Mouse (Mus musculus): Measurements from ENCODE around the gene Gm11084. TPM values are rescaled to one million over a fixed set of nuclear protein-coding genes. Genes with fewer than 3 reads are reported as not detected.

The Gm11084 gene
- polyA plus RNA-seq, 1 experiment from 2014 or later = not detected

DNA sequence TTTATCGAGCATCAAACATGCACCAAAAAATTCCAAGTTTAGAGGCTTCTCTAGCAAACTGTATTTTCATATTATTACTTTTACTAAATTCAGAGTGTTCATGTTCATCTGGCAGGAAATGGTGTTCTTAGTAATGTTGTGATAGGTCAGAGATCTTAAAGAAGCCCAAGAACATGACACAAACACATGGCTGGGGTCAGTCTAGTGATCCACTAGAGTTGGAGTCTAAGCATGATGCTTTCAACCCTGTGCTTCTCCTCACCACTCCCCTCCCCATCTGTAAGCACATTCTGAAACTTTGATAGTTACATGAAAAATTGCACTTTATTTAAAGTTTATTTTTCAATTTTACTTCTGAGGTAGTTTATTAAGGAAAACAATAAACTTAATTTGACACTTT is 9.2 kb downstream of the Gm11084 start:
- Histone ChIP-seq H3K9ac (no peak overlapping the region), H3K9me3 (no peaks in the 10 kb centered on the region), H3K27me3 (no peaks in the 10 kb centered on the region), H3K4me2 (replicated peaks) (peak overlapping the region; percentile 46), H3K4me1 (peaks cover 13% of the 10 kb centered on the region), H3K4me3 (peak overlapping the region; percentile 26), H3K27ac (no peak overlapping the region), H3K36me3 (no peaks in the 10 kb centered on the region)
- 75% methylated on average over 1 of the region's 1 CpGs for WGBS
- no peak for ATAC-seq (ENCODE audit: insufficient number of reproducible peaks, insufficient read depth, low FRiP score, low TSS enrichment)

GRCm38 (mm10) chr2:72976036-72976435 is 10.5 kb downstream of the Gm11084 start:
- Histone ChIP-seq H3K9me3 (no peaks in the 10 kb centered on the region), H3K36me3 (peaks cover 3% of the 10 kb centered on the region), H3K27me3 (no peaks in the 10 kb centered on the region), H3K9ac (no peak overlapping the region), H3K4me1 (peaks cover 13% of the 10 kb centered on the region), H3K27ac (no peak overlapping the region), H3K4me2 (replicated peaks) (0 out of 2 replicates have a peak overlapping the region, but pooled peaks have one; percentile 9), H3K4me3 (no peak overlapping the region)
- ATAC-seq (ENCODE audit: insufficient number of reproducible peaks, insufficient read depth, low FRiP score, low TSS enrichment) = no peak

DNA sequence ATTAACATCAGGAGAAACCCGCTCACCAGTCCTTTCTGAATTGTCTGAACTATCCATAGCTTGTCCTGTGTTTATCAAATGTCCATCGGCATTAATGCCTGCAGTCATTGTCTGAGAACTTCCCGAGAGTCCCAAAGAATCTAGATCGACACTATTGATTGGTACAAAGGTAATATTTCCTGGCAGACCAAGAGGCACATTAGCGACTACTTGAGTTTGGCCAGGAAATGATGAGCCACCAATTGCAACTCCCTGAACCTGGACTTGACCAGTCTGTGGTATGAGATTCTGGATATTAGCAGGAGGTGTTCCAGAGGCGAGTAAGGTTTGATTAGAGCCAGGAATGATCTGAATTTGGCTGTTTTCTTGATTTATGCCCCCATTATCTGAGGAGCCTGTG is 15.7 kb downstream of the Gm11084 start:
- H3K27ac ChIP-seq = no peak overlapping the region
- no peaks in the 10 kb centered on the region for H3K9me3 ChIP-seq
- 90% methylated on average over 6 of the region's 6 CpGs for WGBS
- H3K4me3 ChIP-seq = no peak overlapping the region
- no peak for ATAC-seq (ENCODE audit: insufficient number of reproducible peaks, insufficient read depth, low FRiP score, low TSS enrichment)
- no peaks in the 10 kb centered on the region for H3K27me3 ChIP-seq
- no peak overlapping the region for H3K9ac ChIP-seq
- peaks cover 27% of the 10 kb centered on the region for H3K36me3 ChIP-seq
- H3K4me2 ChIP-seq (replicated peaks) = no peak overlapping the region
- peaks cover 5% of the 10 kb centered on the region for H3K4me1 ChIP-seq

- peaks cover 27% of the 10 kb centered on the region for H3K36me3 ChIP-seq
- no peaks in the 10 kb centered on the region for H3K9me3 ChIP-seq
- no peaks in the 10 kb centered on the region for H3K4me1 ChIP-seq
- WGBS = 96% methylated on average over 4 of the region's 4 CpGs
- H3K9ac ChIP-seq = no peak overlapping the region
- H3K27me3 ChIP-seq = no peaks in the 10 kb centered on the region
- H3K4me3 ChIP-seq = no peak overlapping the region
- no peak overlapping the region for H3K27ac ChIP-seq
- no peak for ATAC-seq (ENCODE audit: insufficient number of reproducible peaks, insufficient read depth, low FRiP score, low TSS enrichment)
- H3K4me2 ChIP-seq (replicated peaks) = no peak overlapping the region
Observed at GRCm38 (mm10) chr2:72970302-72970701, 16.2 kb downstream of the Gm11084 start.

DNA sequence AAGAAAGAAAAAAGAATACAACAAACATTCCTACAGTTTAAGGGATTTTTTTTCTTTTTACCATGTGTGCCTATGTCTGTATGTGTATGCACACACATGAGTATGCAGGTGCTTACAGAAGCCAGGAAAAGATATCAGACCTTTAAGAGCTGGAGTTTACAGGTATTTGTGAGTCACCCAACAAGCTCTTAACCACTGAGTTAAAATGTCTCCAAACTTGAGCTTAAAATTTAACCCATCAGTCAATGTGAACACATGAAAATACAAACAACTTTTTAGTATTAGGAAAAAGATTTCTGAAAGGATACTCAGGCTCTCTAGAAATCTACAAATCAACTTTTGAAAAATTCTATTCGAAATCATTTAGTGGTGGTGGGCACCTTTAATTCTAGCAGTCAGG is 18.0 kb downstream of the Gm11084 start:
- H3K4me2 ChIP-seq (replicated peaks) = no peak overlapping the region
- no peaks in the 10 kb centered on the region for H3K27me3 ChIP-seq
- ATAC-seq (ENCODE audit: insufficient number of reproducible peaks, insufficient read depth, low FRiP score, low TSS enrichment) = no peak
- H3K36me3 ChIP-seq = peaks cover 27% of the 10 kb centered on the region
- H3K4me3 ChIP-seq = no peak overlapping the region
- WGBS = 100% methylated on average over 1 of the region's 1 CpGs
- no peak overlapping the region for H3K27ac ChIP-seq
- H3K9me3 ChIP-seq = no peaks in the 10 kb centered on the region
- H3K9ac ChIP-seq = no peak overlapping the region
- H3K4me1 ChIP-seq = no peaks in the 10 kb centered on the region

GRCm38 (mm10) chr2:72965450-72965849 is 21.1 kb downstream of the Gm11084 start:
- Histone ChIP-seq H3K4me1 (no peaks in the 10 kb centered on the region), H3K27me3 (no peaks in the 10 kb centered on the region), H3K4me2 (replicated peaks) (no peak overlapping the region), H3K36me3 (peaks cover 30% of the 10 kb centered on the region), H3K27ac (no peak overlapping the region), H3K4me3 (no peak overlapping the region), H3K9ac (no peak overlapping the region), H3K9me3 (no peaks in the 10 kb centered on the region)
- 92% methylated on average over 2 of the region's 2 CpGs for WGBS
- no peak for ATAC-seq (ENCODE audit: insufficient number of reproducible peaks, insufficient read depth, low FRiP score, low TSS enrichment)

DNA sequence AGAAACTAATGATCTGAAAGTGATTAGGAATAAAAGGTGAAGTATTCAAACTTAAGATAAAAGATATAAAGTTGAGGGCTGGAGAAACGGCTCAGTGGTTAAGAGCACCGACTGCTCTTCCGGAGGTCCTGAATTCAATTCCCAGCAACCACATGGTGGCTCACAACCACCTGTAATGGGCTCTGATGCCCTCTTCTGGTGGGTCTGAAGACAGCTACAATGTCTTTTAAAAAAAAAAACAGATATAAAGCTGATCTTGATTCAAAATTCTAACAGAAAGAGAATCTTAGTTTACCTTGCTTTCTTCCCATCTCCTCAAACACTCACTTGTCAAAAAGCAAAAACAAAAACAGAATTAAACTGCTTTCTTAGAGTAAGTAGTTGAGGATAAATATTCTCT is 30.1 kb downstream of the Gm11084 start:
- no peak for ATAC-seq (ENCODE audit: insufficient number of reproducible peaks, insufficient read depth, low FRiP score, low TSS enrichment)
- H3K4me1 ChIP-seq = no peaks in the 10 kb centered on the region
- H3K27ac ChIP-seq = no peak overlapping the region
- H3K27me3 ChIP-seq = no peaks in the 10 kb centered on the region
- no peak overlapping the region for H3K4me2 ChIP-seq (replicated peaks)
- no peak overlapping the region for H3K9ac ChIP-seq
- 97% methylated on average over 3 of the region's 3 CpGs for WGBS
- no peaks in the 10 kb centered on the region for H3K9me3 ChIP-seq
- peaks cover 40% of the 10 kb centered on the region for H3K36me3 ChIP-seq
- no peak overlapping the region for H3K4me3 ChIP-seq

- 93% methylated on average over 3 of the region's 3 CpGs for WGBS
- Histone ChIP-seq H3K27me3 (no peaks in the 10 kb centered on the region), H3K4me1 (no peaks in the 10 kb centered on the region), H3K4me2 (replicated peaks) (no peak overlapping the region), H3K9ac (no peak overlapping the region), H3K4me3 (no peak overlapping the region), H3K9me3 (no peaks in the 10 kb centered on the region), H3K27ac (no peak overlapping the region), H3K36me3 (peaks cover 35% of the 10 kb centered on the region)
- ATAC-seq (ENCODE audit: insufficient number of reproducible peaks, insufficient read depth, low FRiP score, low TSS enrichment) = no peak
Observed at GRCm38 (mm10) chr2:72952979-72953378, 33.5 kb downstream of the Gm11084 start.

DNA sequence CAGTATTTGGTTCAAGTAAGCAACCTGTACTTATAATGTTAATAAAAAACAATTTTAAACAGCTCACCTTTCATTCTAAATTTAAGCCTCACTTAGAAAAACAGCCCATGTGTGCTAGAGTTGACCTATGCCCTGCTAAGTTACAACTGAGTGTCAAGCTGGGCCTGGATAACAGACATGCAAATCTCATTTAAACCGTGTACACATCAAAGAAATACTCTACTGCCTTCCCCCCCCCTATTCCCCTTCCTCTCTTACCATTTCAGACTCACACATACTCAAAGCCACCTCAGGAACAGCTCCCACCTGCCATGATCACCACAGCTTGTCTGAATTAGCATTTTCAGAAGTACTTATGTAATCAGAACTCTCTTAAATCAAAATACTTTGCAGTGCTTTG is 50.6 kb downstream of the Gm11084 start:
- peaks cover 6% of the 10 kb centered on the region; the same call in 1 of the 2 replicates for H3K4me1 ChIP-seq
- no peak overlapping the region for H3K9ac ChIP-seq
- H3K36me3 ChIP-seq = peaks cover 27% of the 10 kb centered on the region
- H3K9me3 ChIP-seq = no peaks in the 10 kb centered on the region
- H3K27me3 ChIP-seq = no peaks in the 10 kb centered on the region
- H3K4me2 ChIP-seq (replicated peaks) = no peak overlapping the region
- no peak overlapping the region for H3K27ac ChIP-seq
- ATAC-seq (ENCODE audit: insufficient number of reproducible peaks, insufficient read depth, low FRiP score, low TSS enrichment) = no peak
- H3K4me3 ChIP-seq = no peak overlapping the region
- WGBS = 9% methylated on average over 1 of the region's 1 CpGs

GRCm38 (mm10) chr2:72932186-72932585 is 54.3 kb downstream of the Gm11084 start:
- H3K27ac ChIP-seq = peak overlapping the region; percentile 54; the same call in 1 of the 2 replicates
- no peak overlapping the region for H3K9ac ChIP-seq
- ATAC-seq (ENCODE audit: insufficient number of reproducible peaks, insufficient read depth, low FRiP score, low TSS enrichment) = no peak

DNA sequence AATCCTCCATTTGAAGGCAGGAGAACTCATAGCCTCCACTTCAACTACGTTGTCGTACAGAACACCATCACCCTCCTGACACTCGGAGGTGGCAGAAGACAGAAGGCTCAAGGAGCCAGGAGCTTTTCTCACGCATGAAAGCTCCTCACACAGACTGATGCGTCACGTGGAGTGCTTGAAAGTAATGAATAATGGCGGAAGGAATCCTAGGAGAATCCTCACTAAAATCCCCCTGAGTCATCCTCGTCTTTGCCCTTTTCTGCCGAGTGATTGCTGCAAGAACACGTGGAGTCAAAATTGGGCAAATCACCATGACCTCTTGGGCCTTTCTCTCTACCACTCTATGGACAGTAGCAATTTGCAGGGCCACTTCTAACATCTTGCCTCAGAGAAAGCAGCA is 61.5 kb downstream of the Gm11084 start:
- no peaks in the 10 kb centered on the region for H3K4me1 ChIP-seq
- no peak for ATAC-seq (ENCODE audit: insufficient number of reproducible peaks, insufficient read depth, low FRiP score, low TSS enrichment)
- no peak overlapping the region for H3K4me2 ChIP-seq (replicated peaks)
- H3K9ac ChIP-seq = no peak overlapping the region
- H3K9me3 ChIP-seq = no peaks in the 10 kb centered on the region
- H3K4me3 ChIP-seq = no peak overlapping the region
- no peaks in the 10 kb centered on the region for H3K36me3 ChIP-seq
- 85% methylated on average over 10 of the region's 10 CpGs for WGBS
- no peaks in the 10 kb centered on the region for H3K27me3 ChIP-seq
- no peak overlapping the region for H3K27ac ChIP-seq

More at GRCm38 (mm10) chr2:72932186-72932585, 54.3 kb downstream of the Gm11084 start:
- H3K9me3 ChIP-seq = no peaks in the 10 kb centered on the region
- H3K4me1 ChIP-seq = peaks cover 6% of the 10 kb centered on the region; the same call in 1 of the 2 replicates
- no peak overlapping the region for H3K4me2 ChIP-seq (replicated peaks)
- H3K4me3 ChIP-seq = no peak overlapping the region
- peaks cover 15% of the 10 kb centered on the region; the same call in 1 of the 2 replicates for H3K36me3 ChIP-seq
- no peaks in the 10 kb centered on the region for H3K27me3 ChIP-seq

Measured in embryonic facial prominence, embryonic 12.5 days (tissue).